Mouse (Mus musculus) intestine, embryonic 14.5 days (tissue): ENCODE measurements around the gene Foxm1. TPM values are rescaled to one million over a fixed set of nuclear protein-coding genes. Genes with fewer than 3 reads are reported as not detected.

Source experiments
- ATAC-seq: fragments of 200-750 bp; cut with Nextera tagmentation; replicated peaks from 2 replicates; pipeline ENCODE4 v1.8.0; 2017; ENCODE audit warnings: low read depth, moderate number of reproducible peaks, moderate TSS enrichment, moderate library complexity; ENCODE audit not compliant: low FRiP score, low TSS enrichment
- DNase-seq: peaks from one replicate; pipeline ENCODE4 v3.0.0-alpha.2; 2018; ENCODE audit warnings: low spot score
- H3K27ac ChIP-seq: fragments of 300-500 bp; sonication (generic); 2 replicates; pipeline ENCODE4 v1.5.1; 2014; ENCODE audit warnings: low read depth, mild to moderate bottlenecking, control low read depth
- H3K27me3 ChIP-seq: fragments of 300-500 bp; sonication (generic); replicated peaks from 2 replicates; pipeline ENCODE4 v1.6.1; 2014; ENCODE audit warnings: low read length, control low read depth; ENCODE audit not compliant: control insufficient read depth, insufficient read depth
- H3K36me3 ChIP-seq: fragments of 300-500 bp; sonication (generic); 2 replicates; pipeline ENCODE4 v1.6.1; 2014; ENCODE audit warnings: low read length, control low read depth; ENCODE audit not compliant: control insufficient read depth, insufficient read depth
- H3K4me1 ChIP-seq: fragments of 300-500 bp; sonication (generic); replicated peaks from 2 replicates; pipeline ENCODE4 v1.6.1; 2014; ENCODE audit warnings: low read length, control low read depth, mixed read lengths; ENCODE audit not compliant: control insufficient read depth, insufficient read depth
- H3K4me2 ChIP-seq: fragments of 300-500 bp; sonication (generic); 2 replicates; pipeline ENCODE4 v1.6.1; 2014; ENCODE audit warnings: low read length
- H3K4me3 ChIP-seq: fragments of 300-500 bp; sonication (generic); 2 replicates; pipeline ENCODE4 v1.5.1; 2014; ENCODE audit warnings: low read depth, low read length, control low read depth, mixed read lengths
- H3K9ac ChIP-seq: fragments of 300-500 bp; sonication (generic); 2 replicates; pipeline ENCODE4 v1.6.1; 2014; ENCODE audit warnings: mild to moderate bottlenecking, low read length
- H3K9me3 ChIP-seq: fragments of 300-500 bp; sonication (generic); 2 replicates; pipeline ENCODE4 v1.6.1; 2016; ENCODE audit warnings: low read length, control low read depth; ENCODE audit not compliant: control insufficient read depth
- WGBS: fragments of 180-500 bp; shearing (Covaris S2); extraction: QIAGEN DNeasy Blood & Tissue Kit; methylation state at CpG from one replicate; pipeline ENCODE4 v1.1.7; 2014; 5-methylcytosine and 5-hydroxymethylcytosine counted together
- polyA plus RNA-seq: library from polyadenylated mRNA; unstranded; fragments of >200 nt; fragmentation: Nextera tagmentation; extraction: Ambion mirVana; gene quantifications from 2 replicates; pipeline ENCODE4 v1.2.1, GENCODE M21; 2014

The Foxm1 gene
- polyA plus RNA-seq, 1 experiment from 2014 or later: 37.2 TPM

- H3K4me3 ChIP-seq: no peak overlapping the region
- no peaks in the 10 kb centered on the region for H3K4me1 ChIP-seq
- H3K9me3 ChIP-seq: no peaks in the 10 kb centered on the region
- no peak for ATAC-seq
- 70% methylated on average over 3 of the region's 3 CpGs for WGBS
- H3K4me2 ChIP-seq: no peak overlapping the region
- no peak overlapping the region for H3K9ac ChIP-seq
- H3K36me3 ChIP-seq: peaks cover 3% of the 10 kb centered on the region; the same call in 1 of the 2 replicates
- H3K27ac ChIP-seq: no peak overlapping the region
- no peak for DNase-seq
- no peaks in the 10 kb centered on the region for H3K27me3 ChIP-seq
Observed at GRCm38 (mm10) chr6:128381254-128381653, 18.5 kb downstream of the Foxm1 start.

GRCm38 (mm10) chr6:128383752-128384151 lies 21.0 kb downstream of the Foxm1 start:
- no peak overlapping the region for H3K4me3 ChIP-seq
- DNase-seq: no peak
- no peak for ATAC-seq
- H3K36me3 ChIP-seq: no peaks in the 10 kb centered on the region
- H3K4me1 ChIP-seq: no peaks in the 10 kb centered on the region
- H3K9me3 ChIP-seq: no peaks in the 10 kb centered on the region
- WGBS: 79% methylated on average over 7 of the region's 7 CpGs
- H3K27me3 ChIP-seq: no peaks in the 10 kb centered on the region
- H3K27ac ChIP-seq: no peak overlapping the region
- H3K9ac ChIP-seq: no peak overlapping the region
- no peak overlapping the region for H3K4me2 ChIP-seq

GRCm38 (mm10) chr6:128385026-128385425 lies 22.3 kb downstream of the Foxm1 start:
- Histone ChIP-seq H3K36me3 (no peaks in the 10 kb centered on the region), H3K9me3 (no peaks in the 10 kb centered on the region), H3K27me3 (no peaks in the 10 kb centered on the region), H3K9ac (no peak overlapping the region), H3K4me2 (no peak overlapping the region), H3K4me1 (no peaks in the 10 kb centered on the region), H3K27ac (no peak overlapping the region), H3K4me3 (no peak overlapping the region)
- DNase-seq (no peak), ATAC-seq (no peak)
- WGBS: 67% methylated on average over 1 of the region's 1 CpGs

GRCm38 (mm10) chr6:128389185-128389584 lies 26.4 kb downstream of the Foxm1 start:
- Histone ChIP-seq H3K27me3 (no peaks in the 10 kb centered on the region), H3K9ac (no peak overlapping the region), H3K36me3 (no peaks in the 10 kb centered on the region), H3K4me3 (no peak overlapping the region), H3K9me3 (no peaks in the 10 kb centered on the region), H3K4me2 (no peak overlapping the region), H3K27ac (no peak overlapping the region), H3K4me1 (no peaks in the 10 kb centered on the region)
- no peak for ATAC-seq
- DNase-seq: no peak
- WGBS: 86% methylated on average over 1 of the region's 1 CpGs

- 64% methylated on average over 1 of the region's 1 CpGs for WGBS
- no peak overlapping the region for H3K4me3 ChIP-seq
- no peaks in the 10 kb centered on the region for H3K27me3 ChIP-seq
- ATAC-seq (no peak), DNase-seq (no peak)
- H3K4me1 ChIP-seq: no peaks in the 10 kb centered on the region
- no peaks in the 10 kb centered on the region for H3K9me3 ChIP-seq
- H3K9ac ChIP-seq: no peak overlapping the region
- H3K36me3 ChIP-seq: no peaks in the 10 kb centered on the region
- H3K27ac ChIP-seq: no peak overlapping the region
- no peak overlapping the region for H3K4me2 ChIP-seq
Observed at GRCm38 (mm10) chr6:128390683-128391082, 27.9 kb downstream of the Foxm1 start.

GRCm38 (mm10) chr6:128397574-128398261 lies 35.0 kb downstream of the Foxm1 start:
- H3K27me3 ChIP-seq: no peaks in the 10 kb centered on the region
- no peak overlapping the region for H3K4me2 ChIP-seq
- no peak for DNase-seq
- no peak overlapping the region for H3K27ac ChIP-seq
- no peak overlapping the region for H3K9ac ChIP-seq
- WGBS: 64% methylated on average over 7 of the region's 7 CpGs
- no peaks in the 10 kb centered on the region for H3K36me3 ChIP-seq
- H3K4me3 ChIP-seq: no peak overlapping the region
- no peak for ATAC-seq
- H3K4me1 ChIP-seq: peaks cover 8% of the 10 kb centered on the region; the same call in 1 of the 2 replicates
- H3K9me3 ChIP-seq: no peaks in the 10 kb centered on the region

- Histone ChIP-seq H3K4me1 (peaks cover 8% of the 10 kb centered on the region; the same call in 1 of the 2 replicates), H3K4me2 (peak within 1 kb of the TSS; percentile 57), H3K9me3 (no peaks in the 10 kb centered on the region), H3K27ac (peak within 1 kb of the TSS; percentile 12; the same call in 1 of the 2 replicates), H3K9ac (peak within 1 kb of the TSS; percentile 37; the same call in 1 of the 2 replicates), H3K27me3 (no peaks in the 10 kb centered on the region), H3K36me3 (no peaks in the 10 kb centered on the region), H3K4me3 (peak within 1 kb of the TSS; percentile 25)
- 69% methylated on average over 3 of the region's 3 CpGs for WGBS
- ATAC-seq: no peak
- no peak for DNase-seq
Observed at GRCm38 (mm10) chr6:128398996-128399395, 36.2 kb downstream of the Foxm1 start, which contains the start of gene Nrip2. TSS of gene Nrip2 (plus strand) at chr6:128399296.

GRCm38 (mm10) chr6:128399421-128400185 lies 36.8 kb downstream of the Foxm1 start:
- H3K9ac ChIP-seq: peak overlapping the region; percentile 37; the same call in 1 of the 2 replicates
- H3K27ac ChIP-seq: peak overlapping the region; percentile 12; the same call in 1 of the 2 replicates
- H3K4me1 ChIP-seq: peaks cover 8% of the 10 kb centered on the region; the same call in 1 of the 2 replicates
- H3K4me3 ChIP-seq: peak overlapping the region; percentile 25
- no peaks in the 10 kb centered on the region for H3K27me3 ChIP-seq
- DNase-seq: peak; percentile 80
- peak; percentile 80 for ATAC-seq
- H3K9me3 ChIP-seq: no peaks in the 10 kb centered on the region
- H3K4me2 ChIP-seq: peak overlapping the region; percentile 57
- 16% methylated on average over 15 of the region's 21 CpGs for WGBS
- no peaks in the 10 kb centered on the region for H3K36me3 ChIP-seq
